Mouse (Mus musculus) forelimb bud, embryonic 11.5 days (tissue): ENCODE measurements around the gene Elmo1.

Source experiments
- DNase-seq: peaks from one replicate; pipeline ENCODE4 v3.0.0-alpha.2; 2012; ENCODE audit warnings: low read depth, low spot score

The Elmo1 gene

GRCm38 (mm10) chr13:20205746-20206145 is 115.3 kb downstream of the Elmo1 start:
- no peak for DNase-seq

GRCm38 (mm10) chr13:20207126-20207525 is 116.7 kb downstream of the Elmo1 start:
- no peak for DNase-seq

GRCm38 (mm10) chr13:20207950-20208642 is 117.7 kb downstream of the Elmo1 start:
- no peak for DNase-seq

GRCm38 (mm10) chr13:20208867-20209266 is 118.5 kb downstream of the Elmo1 start:
- DNase-seq: no peak

- DNase-seq: no peak
Measured at GRCm38 (mm10) chr13:20211780-20212179, 121.4 kb downstream of the Elmo1 start.

- no peak for DNase-seq
Measured at GRCm38 (mm10) chr13:20212665-20213064, 122.3 kb downstream of the Elmo1 start.

GRCm38 (mm10) chr13:20213861-20214260 is 123.5 kb downstream of the Elmo1 start:
- no peak for DNase-seq

GRCm38 (mm10) chr13:20217453-20218090 is 127.2 kb downstream of the Elmo1 start:
- DNase-seq: no peak

GRCm38 (mm10) chr13:20218126-20218525 is 127.7 kb downstream of the Elmo1 start:
- DNase-seq: no peak

GRCm38 (mm10) chr13:20220414-20220813 is 130.0 kb downstream of the Elmo1 start:
- DNase-seq: no peak

- DNase-seq: no peak
Measured at GRCm38 (mm10) chr13:20227923-20228705, 137.7 kb downstream of the Elmo1 start.

GRCm38 (mm10) chr13:20231837-20232728 is 141.7 kb downstream of the Elmo1 start:
- DNase-seq: no peak

GRCm38 (mm10) chr13:20233707-20234106 is 143.3 kb downstream of the Elmo1 start:
- no peak for DNase-seq

- no peak for DNase-seq
Measured at GRCm38 (mm10) chr13:20237615-20238014, 147.2 kb downstream of the Elmo1 start.

GRCm38 (mm10) chr13:20238146-20238545 is 147.8 kb downstream of the Elmo1 start:
- no peak for DNase-seq

GRCm38 (mm10) chr13:20238743-20239142 is 148.3 kb downstream of the Elmo1 start:
- no peak for DNase-seq

GRCm38 (mm10) chr13:20250069-20250668 is 159.8 kb downstream of the Elmo1 start:
- no peak for DNase-seq

GRCm38 (mm10) chr13:20254911-20255310 is 164.5 kb downstream of the Elmo1 start:
- DNase-seq: no peak

GRCm38 (mm10) chr13:20255380-20255779 is 165.0 kb downstream of the Elmo1 start:
- DNase-seq: no peak

- DNase-seq: no peak
Measured at GRCm38 (mm10) chr13:20256613-20257012, 166.2 kb downstream of the Elmo1 start.
